In the genomic region with DNA sequence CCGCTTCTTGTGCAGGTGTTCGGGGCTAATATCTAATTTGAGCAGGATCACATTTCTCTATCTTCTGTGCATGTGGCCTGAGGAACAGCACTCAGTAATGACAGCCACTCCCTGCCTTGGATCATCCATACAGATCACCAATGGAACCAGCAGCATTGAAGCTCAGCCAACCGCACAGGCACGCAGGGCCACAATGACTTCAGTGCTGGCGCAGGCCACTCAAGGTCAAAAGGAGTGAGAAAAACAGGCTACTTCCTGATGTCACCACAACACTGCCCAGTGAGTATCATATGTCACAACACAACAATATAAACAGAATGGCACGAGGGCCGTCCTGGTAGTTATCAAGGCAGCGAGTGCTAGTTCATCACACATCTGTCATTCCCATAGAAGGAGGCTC, we compare ENCODE assay signal across 24 mouse cellular contexts. TPM values are rescaled to one million over a fixed set of nuclear protein-coding genes. Genes with fewer than 3 reads are reported as not detected.
DNase-seq lines count a peak whose midpoint lies in the region; ATAC-seq and TF ChIP-seq lines count a peak whose summit lies in the region.
"Had no signal": no experiment of that assay in that cellular context is flagged by ENCODE, and none has a peak within 500 bp of the region (broad histone marks: within the 10 kb centered on the region; RNA-seq: fewer than 3 reads in every experiment).

No protein-coding gene starts in this region.

- H3K4me3 ChIP-seq in hindbrain, embryonic 10.5 days = no peak overlapping the region
- H3K4me3 ChIP-seq in hindbrain, embryonic 12.5 days = no peak overlapping the region
- H3K4me3 ChIP-seq in lung, adult 2 months (replicated peaks; ENCODE audit: extremely low read depth, low read depth, low read length) = no peak overlapping the region
- H3K4me3 ChIP-seq: embryonic facial prominence, embryonic 12.5 days; forebrain, embryonic 15.5 days; heart, adult 2 months; heart, embryonic 13.5 days; intestine, embryonic 15.5 days had no signal

- no peak for TF ChIP-seq POLR2A in lung, adult 2 months (IDR thresholded peaks at IDR 0.05; ENCODE audit: borderline replicate concordance, extremely low read depth, low read depth, low read length)

- H3K36me3 ChIP-seq in hindbrain, embryonic 10.5 days = no peaks in the 10 kb centered on the region
- H3K36me3 ChIP-seq in hindbrain, embryonic 12.5 days = no peaks in the 10 kb centered on the region
- H3K36me3 ChIP-seq: embryonic facial prominence, embryonic 12.5 days; forebrain, embryonic 15.5 days; G1E; heart, embryonic 13.5 days; intestine, embryonic 15.5 days had no signal

- no peak overlapping the region for H3K9ac ChIP-seq in hindbrain, embryonic 12.5 days
- H3K9ac ChIP-seq: embryonic facial prominence, embryonic 12.5 days; forebrain, embryonic 15.5 days; heart, embryonic 13.5 days; hindbrain, embryonic 14.5 days; intestine, embryonic 15.5 days had no signal

- no peak overlapping the region for H3K27ac ChIP-seq in hindbrain, embryonic 10.5 days
- H3K27ac ChIP-seq in hindbrain, embryonic 12.5 days = no peak overlapping the region
- H3K27ac ChIP-seq: embryonic facial prominence, embryonic 12.5 days; forebrain, embryonic 15.5 days; heart, adult 2 months; heart, embryonic 13.5 days; hindbrain, embryonic 14.5 days; intestine, embryonic 15.5 days had no signal

- H3K4me1 ChIP-seq in hindbrain, embryonic 10.5 days (replicated peaks) = peaks cover 29% of the 10 kb centered on the region
- H3K4me1 ChIP-seq in hindbrain, embryonic 12.5 days = peaks cover 4% of the 10 kb centered on the region; the same call in 1 of the 2 replicates
- no peaks in the 10 kb centered on the region for H3K4me1 ChIP-seq in lung, adult 2 months (ENCODE audit: control insufficient read depth, insufficient read depth, low read length)
- H3K4me1 ChIP-seq: forebrain, embryonic 15.5 days had no signal

- no peak overlapping the region for H3K4me2 ChIP-seq in hindbrain, embryonic 12.5 days (replicated peaks)
- H3K4me2 ChIP-seq: embryonic facial prominence, embryonic 12.5 days; forebrain, embryonic 15.5 days; heart, embryonic 13.5 days; hindbrain, embryonic 14.5 days; intestine, embryonic 15.5 days had no signal

- DNase-seq in adrenal gland, adult (ENCODE audit: inconsistent age in 2 of 2, low spot score in 1 of 2) = peak; percentile 27 to 60
- no peak for DNase-seq in adrenal gland, postnatal 4 days (ENCODE audit: low spot score in 2 of 2)
- DNase-seq in hindbrain, embryonic 10.5 days (ENCODE audit: low spot score) = peak; percentile 17
- peak; percentile 20 for DNase-seq in adrenal gland, postnatal 10 days
- no peak for DNase-seq in lung, adult 2 months
- no peak for DNase-seq in spleen, adult 18-20 months
- DNase-seq: B cell, adult 2 months; cerebellum, adult 2 months; cerebellum, postnatal 10 days; heart, adult 2 months; heart, postnatal 36 days; kidney, adult 18-20 months had no signal

- H3K27me3 ChIP-seq in hindbrain, embryonic 10.5 days (ENCODE audit: insufficient read depth, poor library complexity, severe bottlenecking) = no peaks in the 10 kb centered on the region
- H3K27me3 ChIP-seq in hindbrain, embryonic 12.5 days = no peaks in the 10 kb centered on the region
- H3K27me3 ChIP-seq: embryonic facial prominence, embryonic 12.5 days; forebrain, embryonic 15.5 days; heart, embryonic 13.5 days; intestine, embryonic 15.5 days had no signal

- TF ChIP-seq CTCF in lung, adult 2 months (IDR thresholded peaks at IDR 0.05; ENCODE audit: insufficient read depth, low read length) = no peak

- no peaks in the 10 kb centered on the region for H3K9me3 ChIP-seq in hindbrain, embryonic 10.5 days
- no peaks in the 10 kb centered on the region for H3K9me3 ChIP-seq in hindbrain, embryonic 12.5 days (replicated peaks)
- H3K9me3 ChIP-seq: embryonic facial prominence, embryonic 12.5 days; forebrain, embryonic 15.5 days; G1E; heart, embryonic 13.5 days; intestine, embryonic 15.5 days had no signal

- WGBS in hindbrain, embryonic 10.5 days = 70% methylated on average over 8 of the region's 8 CpGs
- 60% methylated on average over 8 of the region's 8 CpGs for WGBS in hindbrain, embryonic 12.5 days
- WGBS in lung, adult 2 months = 72% methylated on average over 8 of the region's 8 CpGs

- no peak for ATAC-seq in hindbrain, embryonic 12.5 days (ENCODE audit: low FRiP score)
- ATAC-seq: CD4-positive, CD25-positive, alpha-beta regulatory T cell, adult 4 months; forebrain, embryonic 15.5 days; intestine, embryonic 15.5 days had no signal

RNA-seq across cellular contexts. Expression of a gene that starts 23.1 kb away (rescaled TPM):
- total RNA-seq in adrenal gland, postnatal 4 days (2021) = under 1 TPM; 0.93 to 0.95 TPM
- polyA plus RNA-seq in hindbrain, embryonic 10.5 days (2016; fragmentation: Nextera tagmentation; extraction: Ambion mirVana) = 11.9 and 17.9 TPM in 2 replicates
- 29.8 and 33.8 TPM in 2 replicates for polyA plus RNA-seq in hindbrain, embryonic 12.5 days (2016; fragmentation: Nextera tagmentation; extraction: Ambion mirVana)
- total RNA-seq in adrenal gland, postnatal 10 days (2021) = under 1 TPM in 1 of 2 experiments, not detected in 1; 0.24 TPM
- not detected in 2 replicates for polyA plus RNA-seq in lung, adult 2 months (2012; rRNA removed)
- total RNA-seq: G1E; gastrocnemius, adult 8-10 months; gastrocnemius, postnatal 4 days; heart, adult 2 months; heart, postnatal 36 days had no signal
- polyA plus RNA-seq: CD4-positive, CD25-positive, alpha-beta regulatory T cell, adult 4 months; forebrain, embryonic 11.5 days; heart, adult 2 months; heart, embryonic 13.5 days; heart, postnatal 0 days had no signal

RNA-seq across cellular contexts. Expression of a gene that starts 50.0 kb away (rescaled TPM):
- total RNA-seq in adrenal gland, postnatal 4 days (2021) = 1 to 10 TPM in 1 of 2 experiments, under 1 TPM in 1; 0.34 to 1.0 TPM
- not detected in 2 replicates for polyA plus RNA-seq in hindbrain, embryonic 10.5 days (2016; fragmentation: Nextera tagmentation; extraction: Ambion mirVana)
- not detected in 2 replicates for polyA plus RNA-seq in hindbrain, embryonic 12.5 days (2016; fragmentation: Nextera tagmentation; extraction: Ambion mirVana)
- total RNA-seq in adrenal gland, postnatal 10 days (2021) = not detected
- polyA plus RNA-seq in lung, adult 2 months (2012; rRNA removed) = not detected in 2 replicates
- total RNA-seq: gastrocnemius, adult 8-10 months; heart, adult 2 months; heart, postnatal 36 days had no signal
- polyA plus RNA-seq: CD4-positive, CD25-positive, alpha-beta regulatory T cell, adult 4 months; embryonic facial prominence, embryonic 12.5 days; forebrain, embryonic 11.5 days; forebrain, embryonic 15.5 days; G1E; heart, adult 2 months; heart, embryonic 13.5 days; heart, postnatal 0 days; hindbrain, embryonic 14.5 days; intestine, embryonic 15.5 days had no signal

Comparison
In these comparisons a context has a peak if more than half of its experiments do, and no peak if none do; other contexts are left out.
1. DNase-seq: peak in adrenal gland, adult (2 of 2), hindbrain, embryonic 10.5 days (single experiment) and adrenal gland, postnatal 10 days (single experiment); none in adrenal gland, postnatal 4 days (0 of 2), lung, adult 2 months (single experiment) and spleen, adult 18-20 months (0 of 2).
2. RNA of a gene that starts 23.1 kb away (polyA plus RNA-seq): 29.8 to 33.8 TPM in hindbrain, embryonic 12.5 days and 11.9 to 17.9 TPM in hindbrain, embryonic 10.5 days; not detected in lung, adult 2 months; every median in the first group is over 10 times any median in the second.